Mouse (Mus musculus) limb, embryonic 10.5 days (tissue): ENCODE measurements around the gene Rffl. TPM values are rescaled to one million over a fixed set of nuclear protein-coding genes. Genes with fewer than 3 reads are reported as not detected.

Experiments used
- DNase-seq: peaks from one replicate; pipeline ENCODE4 v3.0.0-alpha.2; 2017; ENCODE audit warnings: low spot score
- H3K27ac ChIP-seq: fragments of 300-500 bp; sonication (generic); 2 replicates; pipeline ENCODE4 v1.5.1; 2016; ENCODE audit warnings: mild to moderate bottlenecking
- H3K27me3 ChIP-seq: fragments of 300-500 bp; sonication (generic); 2 replicates; pipeline ENCODE4 v1.6.1; 2016; ENCODE audit warnings: low read depth, mild to moderate bottlenecking; ENCODE audit not compliant: poor library complexity, severe bottlenecking
- H3K36me3 ChIP-seq: fragments of 300-500 bp; sonication (generic); 2 replicates; pipeline ENCODE4 v1.6.1; 2016; ENCODE audit warnings: mild to moderate bottlenecking, moderate library complexity
- H3K4me1 ChIP-seq: fragments of 300-500 bp; sonication (generic); 2 replicates; pipeline ENCODE4 v1.6.1; 2016
- H3K4me3 ChIP-seq: fragments of 300-500 bp; sonication (generic); 2 replicates; pipeline ENCODE4 v1.5.1; 2016; ENCODE audit warnings: mild to moderate bottlenecking, moderate library complexity
- H3K9me3 ChIP-seq: fragments of 300-500 bp; sonication (generic); replicated peaks from 2 replicates; pipeline ENCODE4 v1.6.1; 2016; ENCODE audit warnings: mild to moderate bottlenecking
- WGBS: fragments of 180-500 bp; shearing (Covaris S2); methylation state at CpG from one replicate; pipeline ENCODE4 v1.1.7; 2016; 5-methylcytosine and 5-hydroxymethylcytosine counted together
- polyA plus RNA-seq: library from polyadenylated mRNA; unstranded; fragments of >200 nt; fragmentation: Nextera tagmentation; extraction: Ambion mirVana; gene quantifications from 2 replicates; pipeline ENCODE4 v1.2.1, GENCODE M21; 2016

The Rffl gene
- polyA plus RNA-seq, 1 experiment from 2014 or later: 10.6 TPM

GRCm38 (mm10) chr11:82866850-82867564 lies 4.0 kb downstream of the Rffl start:
- Histone ChIP-seq H3K4me3 (no peak overlapping the region), H3K36me3 (no peaks in the 10 kb centered on the region)
- no peak for DNase-seq

GRCm38 (mm10) chr11:82865957-82866356 lies 5.1 kb downstream of the Rffl start:
- WGBS: 87% methylated on average over 10 of the region's 10 CpGs
- H3K27me3 ChIP-seq: no peaks in the 10 kb centered on the region
- H3K4me1 ChIP-seq: peaks cover 15% of the 10 kb centered on the region
- no peak for DNase-seq
- no peaks in the 10 kb centered on the region for H3K36me3 ChIP-seq
- H3K4me3 ChIP-seq: no peak overlapping the region
- H3K27ac ChIP-seq: no peak overlapping the region
- H3K9me3 ChIP-seq: no peaks in the 10 kb centered on the region

More at GRCm38 (mm10) chr11:82866850-82867564, 4.0 kb downstream of the Rffl start:
- Histone ChIP-seq H3K27ac (no peak overlapping the region), H3K27me3 (no peaks in the 10 kb centered on the region), H3K4me1 (peaks cover 13% of the 10 kb centered on the region), H3K9me3 (no peaks in the 10 kb centered on the region)
- 37% methylated on average over 7 of the region's 7 CpGs for WGBS

GRCm38 (mm10) chr11:82863488-82863931 lies 7.5 kb downstream of the Rffl start:
- no peak for DNase-seq
- Histone ChIP-seq H3K27ac (no peak overlapping the region), H3K9me3 (no peaks in the 10 kb centered on the region), H3K36me3 (no peaks in the 10 kb centered on the region), H3K27me3 (no peaks in the 10 kb centered on the region), H3K4me1 (0 out of 2 replicates have a peak, but pooled peaks cover 4% of the 10 kb centered on the region), H3K4me3 (no peak overlapping the region)
- 74% methylated on average over 4 of the region's 4 CpGs for WGBS

- no peaks in the 10 kb centered on the region for H3K36me3 ChIP-seq
- H3K27me3 ChIP-seq: no peaks in the 10 kb centered on the region
- no peaks in the 10 kb centered on the region for H3K9me3 ChIP-seq
- no peak overlapping the region for H3K4me3 ChIP-seq
- H3K4me1 ChIP-seq: 0 out of 2 replicates have a peak, but pooled peaks cover 4% of the 10 kb centered on the region
- WGBS: 86% methylated on average over 2 of the region's 2 CpGs
- no peak overlapping the region for H3K27ac ChIP-seq
- DNase-seq: no peak
These were observed 8.0 kb downstream of the Rffl start for GRCm38 (mm10) chr11:82863059-82863458.

GRCm38 (mm10) chr11:82862638-82863037 lies 8.4 kb downstream of the Rffl start:
- 91% methylated on average over 9 of the region's 9 CpGs for WGBS
- H3K4me1 ChIP-seq: 0 out of 2 replicates have a peak, but pooled peaks cover 4% of the 10 kb centered on the region

GRCm38 (mm10) chr11:82861558-82861957 lies 9.5 kb downstream of the Rffl start:
- Histone ChIP-seq H3K27me3 (no peaks in the 10 kb centered on the region), H3K4me1 (0 out of 2 replicates have a peak, but pooled peaks cover 4% of the 10 kb centered on the region), H3K4me3 (no peak overlapping the region), H3K36me3 (no peaks in the 10 kb centered on the region), H3K9me3 (no peaks in the 10 kb centered on the region), H3K27ac (no peak overlapping the region)
- WGBS: 77% methylated on average over 8 of the region's 8 CpGs
- no peak for DNase-seq

More at GRCm38 (mm10) chr11:82862638-82863037, 8.4 kb downstream of the Rffl start:
- no peak overlapping the region for H3K4me3 ChIP-seq
- H3K36me3 ChIP-seq: no peaks in the 10 kb centered on the region
- DNase-seq: no peak
- no peaks in the 10 kb centered on the region for H3K9me3 ChIP-seq
- no peak overlapping the region for H3K27ac ChIP-seq
- H3K27me3 ChIP-seq: no peaks in the 10 kb centered on the region

- WGBS: 83% methylated on average over 6 of the region's 6 CpGs
- H3K27ac ChIP-seq: no peak overlapping the region
- no peaks in the 10 kb centered on the region for H3K36me3 ChIP-seq
- H3K9me3 ChIP-seq: no peaks in the 10 kb centered on the region
- no peak overlapping the region for H3K4me3 ChIP-seq
- 0 out of 2 replicates have a peak, but pooled peaks cover 4% of the 10 kb centered on the region for H3K4me1 ChIP-seq
- DNase-seq: no peak
- H3K27me3 ChIP-seq: no peaks in the 10 kb centered on the region
These were observed 10.3 kb downstream of the Rffl start for GRCm38 (mm10) chr11:82860759-82861158.

- 87% methylated on average over 13 of the region's 13 CpGs for WGBS
- no peak overlapping the region for H3K27ac ChIP-seq
- no peaks in the 10 kb centered on the region for H3K9me3 ChIP-seq
- no peak for DNase-seq
- no peaks in the 10 kb centered on the region for H3K36me3 ChIP-seq
- H3K4me3 ChIP-seq: no peak overlapping the region
- H3K4me1 ChIP-seq: 0 out of 2 replicates have a peak, but pooled peaks cover 7% of the 10 kb centered on the region
- no peaks in the 10 kb centered on the region for H3K27me3 ChIP-seq
These were observed 13.6 kb downstream of the Rffl start for GRCm38 (mm10) chr11:82857307-82857848.

GRCm38 (mm10) chr11:82856032-82856431 lies 15.0 kb downstream of the Rffl start:
- 0 out of 2 replicates have a peak, but pooled peaks cover 3% of the 10 kb centered on the region for H3K4me1 ChIP-seq
- WGBS: 92% methylated on average over 10 of the region's 10 CpGs
- no peak for DNase-seq
- no peaks in the 10 kb centered on the region for H3K36me3 ChIP-seq
- H3K27ac ChIP-seq: no peak overlapping the region
- H3K4me3 ChIP-seq: no peak overlapping the region
- H3K9me3 ChIP-seq: no peaks in the 10 kb centered on the region
- no peaks in the 10 kb centered on the region for H3K27me3 ChIP-seq

GRCm38 (mm10) chr11:82855327-82855973 lies 15.6 kb downstream of the Rffl start:
- no peak overlapping the region for H3K27ac ChIP-seq
- no peaks in the 10 kb centered on the region for H3K36me3 ChIP-seq
- no peaks in the 10 kb centered on the region for H3K9me3 ChIP-seq
- DNase-seq: no peak
- H3K4me3 ChIP-seq: no peak overlapping the region
- no peaks in the 10 kb centered on the region for H3K27me3 ChIP-seq
- peaks cover 9% of the 10 kb centered on the region for H3K4me1 ChIP-seq
- WGBS: 90% methylated on average over 9 of the region's 9 CpGs

GRCm38 (mm10) chr11:82854111-82854510 lies 16.9 kb downstream of the Rffl start:
- DNase-seq: no peak
- H3K27me3 ChIP-seq: no peaks in the 10 kb centered on the region
- no peaks in the 10 kb centered on the region for H3K36me3 ChIP-seq
- H3K27ac ChIP-seq: no peak overlapping the region
- 87% methylated on average over 6 of the region's 6 CpGs for WGBS
- no peaks in the 10 kb centered on the region for H3K9me3 ChIP-seq
- peaks cover 15% of the 10 kb centered on the region for H3K4me1 ChIP-seq
- H3K4me3 ChIP-seq: no peak overlapping the region

GRCm38 (mm10) chr11:82852958-82853357 lies 18.1 kb downstream of the Rffl start:
- Histone ChIP-seq H3K4me1 (peaks cover 15% of the 10 kb centered on the region), H3K4me3 (no peak overlapping the region), H3K27me3 (no peaks in the 10 kb centered on the region), H3K27ac (no peak overlapping the region), H3K36me3 (no peaks in the 10 kb centered on the region), H3K9me3 (no peaks in the 10 kb centered on the region)
- no peak for DNase-seq
- 89% methylated on average over 7 of the region's 7 CpGs for WGBS

- peaks cover 15% of the 10 kb centered on the region for H3K4me1 ChIP-seq
- no peaks in the 10 kb centered on the region for H3K9me3 ChIP-seq
- no peak overlapping the region for H3K4me3 ChIP-seq
- no peak for DNase-seq
- H3K27ac ChIP-seq: no peak overlapping the region
- H3K27me3 ChIP-seq: no peaks in the 10 kb centered on the region
- no peaks in the 10 kb centered on the region for H3K36me3 ChIP-seq
- WGBS: 87% methylated on average over 10 of the region's 10 CpGs
These were observed 18.5 kb downstream of the Rffl start for GRCm38 (mm10) chr11:82852540-82852939.
